Mouse (Mus musculus) lung, embryonic 14.5 days (tissue): ENCODE data around the gene Cerkl. TPM values are rescaled to one million over a fixed set of nuclear protein-coding genes. Genes with fewer than 3 reads are reported as not detected.

Source experiments
- ATAC-seq: fragments of 200-750 bp; cut with Nextera tagmentation; 2 replicates; pipeline ENCODE4 v1.8.0; 2017; ENCODE audit warnings: mild to moderate bottlenecking, moderate TSS enrichment, moderate library complexity; ENCODE audit not compliant: insufficient read depth
- DNase-seq: peaks from one replicate; pipeline ENCODE4 v3.0.0-alpha.2; 2015
- H3K27ac ChIP-seq: fragments of 300-500 bp; sonication (generic); 2 replicates; pipeline ENCODE4 v1.5.1; 2014; ENCODE audit warnings: low read depth, mild to moderate bottlenecking, moderate library complexity
- H3K27me3 ChIP-seq: fragments of 300-500 bp; sonication (generic); 2 replicates; pipeline ENCODE4 v1.6.1; 2014; ENCODE audit warnings: low read length, control low read depth; ENCODE audit not compliant: insufficient read depth
- H3K36me3 ChIP-seq: fragments of 300-500 bp; sonication (generic); 2 replicates; pipeline ENCODE4 v1.6.1; 2014; ENCODE audit warnings: control low read depth; ENCODE audit not compliant: insufficient read depth
- H3K4me1 ChIP-seq: fragments of 300-500 bp; sonication (generic); 2 replicates; pipeline ENCODE4 v1.6.1; 2014; ENCODE audit warnings: antibody characterized with exemption, control low read depth; ENCODE audit not compliant: insufficient read depth
- H3K4me2 ChIP-seq: fragments of 300-500 bp; sonication (generic); 2 replicates; pipeline ENCODE4 v1.6.1; 2014; ENCODE audit warnings: mild to moderate bottlenecking
- H3K4me3 ChIP-seq: fragments of 300-500 bp; sonication (generic); 2 replicates; pipeline ENCODE4 v1.5.1; 2014; ENCODE audit warnings: low read depth, low read length
- H3K9ac ChIP-seq: fragments of 300-500 bp; sonication (generic); 2 replicates; pipeline ENCODE4 v1.6.1; 2014
- H3K9me3 ChIP-seq: fragments of 300-500 bp; sonication (generic); 2 replicates; pipeline ENCODE4 v1.6.1; 2016; ENCODE audit warnings: low read depth, low read length, control low read depth
- CTCF ChIP-seq: IDR thresholded peaks from 2 replicates; pipeline ENCODE4 v1.5.1; 2016; ENCODE audit warnings: antibody characterized with exemption, low read depth
- WGBS: fragments of 180-500 bp; shearing (Covaris S2); extraction: QIAGEN DNeasy Blood & Tissue Kit; methylation state at CpG from one replicate; pipeline ENCODE4 v1.1.7; 2014; 5-methylcytosine and 5-hydroxymethylcytosine counted together
- polyA plus RNA-seq: library from polyadenylated mRNA; unstranded; fragments of >200 nt; fragmentation: Nextera tagmentation; extraction: Ambion mirVana; gene quantifications from 2 replicates; pipeline ENCODE4 v1.2.1, GENCODE M21; 2014

Cerkl gene
- polyA plus RNA-seq, 1 experiment from 2014 or later, result 0.12 TPM

DNA sequence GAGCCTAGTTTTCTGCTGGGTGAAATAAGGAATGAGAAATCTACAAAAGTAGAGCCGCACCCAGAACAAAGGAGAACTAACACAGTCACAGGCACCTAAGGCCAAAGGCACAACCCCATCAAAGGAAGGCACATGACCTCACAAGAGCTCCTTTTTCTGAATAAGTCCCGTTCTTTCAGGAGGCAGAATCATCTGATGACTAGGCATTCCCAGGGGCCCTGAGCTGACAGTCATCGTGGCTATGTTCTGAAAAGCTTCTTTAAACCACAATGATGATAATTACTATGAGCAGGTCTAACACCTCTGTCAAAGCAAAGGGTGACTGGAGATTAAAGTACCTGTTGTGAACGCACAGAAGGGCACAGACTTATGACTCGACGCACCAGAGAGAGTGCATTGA lies 92.7 kb downstream of the Cerkl start:
- H3K36me3 ChIP-seq, result no peaks in the 10 kb centered on the region
- WGBS, result 71% methylated on average over 6 of the region's 6 CpGs
- H3K27me3 ChIP-seq, result no peaks in the 10 kb centered on the region
- H3K4me3 ChIP-seq, result no peak overlapping the region
- no peaks in the 10 kb centered on the region for H3K9me3 ChIP-seq
- no peak for TF ChIP-seq CTCF
- ATAC-seq, result no peak
- no peak overlapping the region for H3K9ac ChIP-seq
- no peak for DNase-seq
- no peaks in the 10 kb centered on the region for H3K4me1 ChIP-seq
- no peak overlapping the region for H3K27ac ChIP-seq
- H3K4me2 ChIP-seq, result no peak overlapping the region

DNA sequence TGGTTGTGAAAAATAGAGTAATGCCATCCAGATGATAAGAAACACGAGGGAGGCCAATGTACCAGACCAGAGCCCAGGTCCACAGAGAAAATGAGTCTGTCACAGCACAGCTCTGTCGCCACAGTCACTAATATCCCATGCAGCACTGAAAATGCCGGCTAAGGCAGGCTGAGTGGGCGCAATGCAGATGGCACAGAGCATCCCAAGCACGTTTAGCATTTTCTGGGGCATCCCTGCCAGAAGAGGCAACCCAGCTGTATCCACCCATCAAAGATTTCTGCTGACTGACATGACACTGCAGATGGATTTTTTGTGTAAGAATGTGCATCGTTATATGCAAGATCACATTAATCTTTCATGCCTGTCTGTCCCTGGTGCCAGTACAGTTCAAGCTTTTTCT lies 94.6 kb downstream of the Cerkl start:
- Histone ChIP-seq H3K9me3 (no peaks in the 10 kb centered on the region), H3K27ac (no peak overlapping the region), H3K4me1 (no peaks in the 10 kb centered on the region), H3K27me3 (no peaks in the 10 kb centered on the region), H3K4me2 (no peak overlapping the region), H3K4me3 (no peak overlapping the region), H3K9ac (no peak overlapping the region), H3K36me3 (no peaks in the 10 kb centered on the region)
- 57% methylated on average over 6 of the region's 6 CpGs for WGBS
- ATAC-seq, result no peak
- TF ChIP-seq CTCF, result no peak
- DNase-seq, result no peak

DNA sequence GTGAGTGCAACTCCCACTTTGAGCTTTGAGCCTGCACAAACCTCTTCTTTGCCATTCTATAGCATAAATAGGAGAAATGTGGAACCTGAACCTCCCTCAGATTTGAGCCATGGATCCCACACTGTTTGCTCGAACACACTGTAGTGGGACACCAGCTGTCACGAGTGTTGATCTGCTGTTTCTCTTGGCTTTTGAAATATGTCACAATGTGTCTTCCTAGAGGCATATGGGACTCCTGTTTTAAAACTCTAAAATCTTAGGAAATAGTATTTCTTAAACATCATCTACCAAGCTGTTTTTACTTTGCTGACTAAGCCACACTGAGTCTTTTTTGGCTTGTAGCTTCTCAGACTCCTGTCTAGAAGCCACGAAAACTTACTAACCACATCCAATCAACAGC lies 98.8 kb downstream of the Cerkl start:
- ATAC-seq (no peak), DNase-seq (no peak)
- WGBS, result 84% methylated on average over 3 of the region's 3 CpGs
- TF ChIP-seq CTCF, result no peak
- no peak overlapping the region for H3K4me2 ChIP-seq
- H3K9ac ChIP-seq, result no peak overlapping the region
- H3K36me3 ChIP-seq, result no peaks in the 10 kb centered on the region
- no peaks in the 10 kb centered on the region for H3K4me1 ChIP-seq
- H3K9me3 ChIP-seq, result no peaks in the 10 kb centered on the region
- H3K27ac ChIP-seq, result no peak overlapping the region
- no peak overlapping the region for H3K4me3 ChIP-seq
- H3K27me3 ChIP-seq, result no peaks in the 10 kb centered on the region

DNA sequence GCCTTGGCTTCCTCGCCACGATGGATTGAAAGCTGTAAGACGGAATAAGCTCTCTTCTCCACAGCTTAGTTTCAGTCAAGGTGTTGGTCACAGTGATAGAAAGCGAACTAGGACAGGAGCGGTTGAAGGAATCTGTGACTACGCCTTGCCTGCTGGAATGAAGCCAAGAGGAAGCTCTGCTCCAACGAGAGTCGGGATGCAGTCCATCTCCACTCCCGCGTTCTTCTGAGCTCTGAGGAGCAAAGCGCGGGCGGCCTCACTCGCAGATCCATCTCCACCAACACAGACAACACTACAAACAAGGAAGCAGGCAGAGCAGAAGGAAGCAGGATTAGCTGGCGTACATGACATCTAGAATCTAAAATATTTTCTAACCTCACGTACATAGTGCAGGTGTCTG lies 101.8 kb downstream of the Cerkl start:
- Histone ChIP-seq H3K27ac (no peak overlapping the region), H3K27me3 (no peaks in the 10 kb centered on the region), H3K4me2 (no peak overlapping the region), H3K4me1 (no peaks in the 10 kb centered on the region), H3K9ac (no peak overlapping the region), H3K4me3 (no peak overlapping the region), H3K9me3 (no peaks in the 10 kb centered on the region), H3K36me3 (no peaks in the 10 kb centered on the region)
- 80% methylated on average over 16 of the region's 16 CpGs for WGBS
- no peak for ATAC-seq
- peak; percentile 17 for DNase-seq
- TF ChIP-seq CTCF, result no peak

DNA sequence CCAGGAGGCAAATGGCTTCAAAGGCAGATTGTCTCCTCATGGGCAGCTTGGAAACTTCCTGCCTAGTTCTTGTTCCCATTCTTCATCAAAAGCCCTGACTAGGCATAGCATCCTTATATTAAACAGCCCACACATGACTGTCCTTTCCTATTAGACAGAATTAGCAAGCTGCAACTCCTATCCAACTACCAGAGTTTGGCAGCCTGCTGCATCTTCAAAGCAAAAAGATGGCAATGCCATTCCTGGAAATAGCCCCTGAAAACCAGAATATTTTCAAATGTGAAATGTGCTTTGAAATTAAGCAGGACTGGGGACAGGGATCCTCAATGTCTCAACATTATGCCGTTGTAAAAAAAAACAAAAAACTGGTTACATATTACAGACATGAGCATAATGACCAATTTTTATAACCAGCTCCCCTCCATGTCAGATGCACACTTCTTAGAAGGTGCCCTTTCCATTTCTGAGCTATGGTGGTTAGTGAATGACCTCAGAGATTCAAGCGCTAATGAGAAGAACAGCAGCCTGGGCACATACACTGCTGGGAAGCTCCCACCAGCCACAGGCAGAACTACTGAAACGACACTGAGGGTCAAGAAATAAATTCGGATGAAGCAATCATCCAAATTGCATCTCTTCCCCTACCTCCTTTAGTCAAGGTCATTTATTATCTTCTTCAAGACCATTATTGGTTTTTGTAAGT lies 104.3 kb downstream of the Cerkl start:
- no peaks in the 10 kb centered on the region for H3K9me3 ChIP-seq
- 82% methylated on average over 4 of the region's 4 CpGs for WGBS
- H3K4me2 ChIP-seq, result no peak overlapping the region
- no peak for ATAC-seq
- no peaks in the 10 kb centered on the region for H3K36me3 ChIP-seq
- no peak for DNase-seq
- no peak for TF ChIP-seq CTCF
- H3K9ac ChIP-seq, result no peak overlapping the region
- no peak overlapping the region for H3K27ac ChIP-seq
- H3K27me3 ChIP-seq, result no peaks in the 10 kb centered on the region
- no peaks in the 10 kb centered on the region for H3K4me1 ChIP-seq
- H3K4me3 ChIP-seq, result no peak overlapping the region

DNA sequence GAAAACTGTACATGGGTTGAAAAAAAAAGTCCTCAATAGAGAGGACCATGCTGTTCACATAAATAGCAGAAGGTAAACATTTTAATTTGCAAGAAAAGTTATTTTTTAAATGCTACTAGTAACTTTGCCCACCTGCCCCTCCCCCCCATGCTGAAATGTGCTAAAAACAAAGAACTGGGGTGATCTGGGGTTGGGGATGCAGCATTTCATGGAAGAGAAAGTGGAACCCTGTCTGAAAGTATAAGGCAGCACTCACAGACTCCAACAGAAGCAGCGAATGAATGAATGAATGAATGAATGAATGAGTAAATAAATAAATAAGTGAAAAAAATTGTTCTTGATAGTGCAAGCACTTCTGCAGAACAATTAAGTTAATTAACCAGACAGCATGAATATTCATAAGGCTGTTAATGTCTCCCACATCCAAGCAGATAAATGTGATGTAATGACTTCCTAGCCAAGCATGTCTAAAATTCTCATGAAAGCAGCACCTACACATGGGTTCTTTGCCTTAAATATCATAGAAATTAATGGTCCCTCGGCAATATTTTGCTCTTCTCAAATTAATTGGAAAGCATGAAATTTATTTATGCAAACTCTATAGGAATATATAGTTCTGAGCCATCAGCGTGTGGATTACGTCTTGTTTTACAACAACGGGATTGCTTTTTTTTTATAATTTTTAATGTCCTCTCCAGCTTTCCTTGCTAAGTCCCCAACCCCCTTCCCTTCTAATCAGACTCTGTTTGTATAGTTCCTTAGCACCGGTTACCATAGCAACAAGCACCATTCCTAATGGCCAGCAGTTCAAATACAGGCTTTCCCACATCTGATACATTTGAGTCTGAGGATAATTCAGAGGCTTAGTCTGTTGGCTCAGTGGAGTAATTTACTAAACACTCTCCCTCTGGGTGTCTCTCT lies 105.1 kb downstream of the Cerkl start:
- Histone ChIP-seq H3K9me3 (no peaks in the 10 kb centered on the region), H3K27me3 (no peaks in the 10 kb centered on the region), H3K4me1 (no peaks in the 10 kb centered on the region), H3K36me3 (no peaks in the 10 kb centered on the region), H3K27ac (no peak overlapping the region), H3K4me3 (no peak overlapping the region), H3K4me2 (no peak overlapping the region), H3K9ac (no peak overlapping the region)
- WGBS, result 71% methylated on average over 6 of the region's 6 CpGs
- no peak for TF ChIP-seq CTCF
- ATAC-seq (no peak), DNase-seq (peak; percentile 36)

DNA sequence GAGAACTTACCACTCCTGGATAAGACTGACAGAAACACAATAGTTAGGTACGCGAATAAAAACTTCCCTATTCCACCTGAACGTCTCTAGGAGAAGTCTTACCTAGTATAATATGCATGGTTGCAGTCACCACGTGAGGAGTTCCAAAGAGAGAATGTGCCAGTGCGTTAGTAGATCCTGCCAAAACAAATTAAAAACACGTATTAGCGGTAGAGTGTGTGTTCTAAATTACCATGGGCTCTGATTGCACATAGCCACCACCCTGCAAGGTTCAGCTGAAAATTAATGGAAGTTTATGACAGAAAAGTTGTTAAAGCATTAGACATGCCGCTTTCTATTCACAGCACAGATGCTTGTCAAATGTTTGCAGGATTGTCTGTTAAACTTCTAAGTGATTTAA lies 113.5 kb downstream of the Cerkl start:
- Histone ChIP-seq H3K36me3 (no peaks in the 10 kb centered on the region), H3K9ac (no peak overlapping the region), H3K4me2 (no peak overlapping the region), H3K27me3 (no peaks in the 10 kb centered on the region), H3K4me3 (no peak overlapping the region), H3K27ac (no peak overlapping the region), H3K9me3 (no peaks in the 10 kb centered on the region), H3K4me1 (no peaks in the 10 kb centered on the region)
- WGBS, result 74% methylated on average over 8 of the region's 8 CpGs
- no peak for TF ChIP-seq CTCF
- ATAC-seq (no peak), DNase-seq (no peak)
